Mouse (Mus musculus): Measurements from ENCODE around the gene Olfr31. TPM values are rescaled to one million over a fixed set of nuclear protein-coding genes. Genes with fewer than 3 reads are reported as not detected.

Gene Olfr31
- total and polyA plus RNA-seq, 3 experiments: 0.03 TPM; not detected in 2

- Histone ChIP-seq H3K9me3 (replicated peaks; ENCODE audit: insufficient read depth, low read length) (no peaks in the 10 kb centered on the region), H3K9ac (ENCODE audit: control insufficient read depth, low read depth, low read length, poor library complexity, severe bottlenecking) (no peak overlapping the region), H3K4me1 (ENCODE audit: control insufficient read depth in 1 of 2, insufficient read depth in 2 of 2, low read length in 2 of 2) (no peaks in the 10 kb centered on the region), H3K27ac (ENCODE audit: control insufficient read depth, low read depth, low read length) (no peak overlapping the region), H3K4me3 (ENCODE audit: control insufficient read depth in 1 of 2, insufficient read depth in 1 of 2, low read depth in 2 of 2, low read length in 2 of 2) (no peak overlapping the region), H3K79me2 (ENCODE audit: control insufficient read depth, insufficient read depth, low read length, poor library complexity) (no peaks in the 10 kb centered on the region), H3K27me3 (ENCODE audit: control insufficient read depth in 1 of 2, insufficient read depth in 2 of 2, low read length in 2 of 2) (no peaks in the 10 kb centered on the region), H3K36me3 (ENCODE audit: control insufficient read depth in 1 of 2, insufficient read depth in 2 of 2, low read length in 2 of 2) (no peaks in the 10 kb centered on the region)
- TF ChIP-seq NELFE (IDR thresholded peaks at IDR 0.05; ENCODE audit: low read depth, low read length) (no peak), EP300 (IDR thresholded peaks at IDR 0.05; ENCODE audit: low read depth in 1 of 2, low read length in 2 of 2) (no peak), MAFK (IDR thresholded peaks at IDR 0.05; ENCODE audit: borderline replicate concordance, low read depth, low read length) (no peak), E2F4 (IDR thresholded peaks at IDR 0.05; ENCODE audit: borderline replicate concordance, low read depth, low read length) (no peak), POLR2A (IDR thresholded peaks at IDR 0.05; ENCODE audit: control insufficient read depth in 1 of 2, insufficient read depth in 1 of 2, low read depth in 1 of 2, low read length in 2 of 2, poor library complexity in 1 of 2) (no peak), MXI1 (IDR thresholded peaks at IDR 0.05; ENCODE audit: low read depth, low read length) (no peak), CHD1 (IDR thresholded peaks at IDR 0.05; ENCODE audit: low read depth, low read length) (no peak), HCFC1 (IDR thresholded peaks at IDR 0.05; ENCODE audit: low read depth, low read length) (no peak), USF1 (IDR thresholded peaks at IDR 0.05; ENCODE audit: low read depth, low read length) (no peak), CHD2 (IDR thresholded peaks at IDR 0.05; ENCODE audit: low read length) (no peak), SMC3 (IDR thresholded peaks at IDR 0.05; ENCODE audit: low read depth, low read length) (no peak), CTCF (IDR thresholded peaks at IDR 0.05 in 2 of 3, conservative IDR thresholded peaks at IDR 0.05 in 1 of 3; ENCODE audit: control insufficient read depth in 1 of 3, insufficient read depth in 1 of 3, low read depth in 2 of 3, low read length in 3 of 3, poor library complexity in 1 of 3, severe bottlenecking in 1 of 3) (no peak), GATA1 (IDR thresholded peaks at IDR 0.05; ENCODE audit: low read depth, low read length) (no peak)
- no peak for DNase-seq (ENCODE audit: low read depth, low spot score)
Measured at GRCm38 (mm10) chr14:14309416-14309815, 13.2 kb upstream of the Olfr31 start.

- Histone ChIP-seq H3K9me3 (replicated peaks; ENCODE audit: insufficient read depth, low read length) (no peaks in the 10 kb centered on the region), H3K79me2 (ENCODE audit: control insufficient read depth, insufficient read depth, low read length, poor library complexity) (no peaks in the 10 kb centered on the region), H3K36me3 (ENCODE audit: control insufficient read depth in 1 of 2, insufficient read depth in 2 of 2, low read length in 2 of 2) (no peaks in the 10 kb centered on the region), H3K27me3 (ENCODE audit: control insufficient read depth in 1 of 2, insufficient read depth in 2 of 2, low read length in 2 of 2) (no peaks in the 10 kb centered on the region), H3K4me3 (ENCODE audit: control insufficient read depth in 1 of 2, insufficient read depth in 1 of 2, low read depth in 2 of 2, low read length in 2 of 2) (peak overlapping the region; percentile 57 to 93; a peak in 3 of 4 replicates), H3K4me1 (ENCODE audit: control insufficient read depth in 1 of 2, insufficient read depth in 2 of 2, low read length in 2 of 2) (no peaks in the 10 kb centered on the region), H3K27ac (ENCODE audit: control insufficient read depth, low read depth, low read length) (peak overlapping the region; percentile 5; the same call in 1 of the 2 replicates), H3K9ac (ENCODE audit: control insufficient read depth, low read depth, low read length, poor library complexity, severe bottlenecking) (peak overlapping the region; percentile 56; the same call in 1 of the 2 replicates)
- peak; percentile 82 for DNase-seq (ENCODE audit: low read depth, low spot score)
- TF ChIP-seq ELF1 (IDR thresholded peaks at IDR 0.05; ENCODE audit: low read depth, low read length): no peak
- TF ChIP-seq GABPA (IDR thresholded peaks at IDR 0.05; ENCODE audit: low read depth, low read length): no peak
- TF ChIP-seq CTCF (IDR thresholded peaks at IDR 0.05 in 2 of 3, conservative IDR thresholded peaks at IDR 0.05 in 1 of 3; ENCODE audit: control insufficient read depth in 1 of 3, insufficient read depth in 1 of 3, low read depth in 2 of 3, low read length in 3 of 3, poor library complexity in 1 of 3, severe bottlenecking in 1 of 3): peak in 2 of 3 experiments; percentile 36 to 41; a peak in 4 of 6 replicates
- TF ChIP-seq NELFE (IDR thresholded peaks at IDR 0.05; ENCODE audit: low read depth, low read length): no peak
- TF ChIP-seq POLR2AphosphoS5 (IDR thresholded peaks at IDR 0.05; ENCODE audit: borderline replicate concordance, low read depth, low read length): no peak
- no peak for TF ChIP-seq SIN3A (IDR thresholded peaks at IDR 0.05; ENCODE audit: low read length)
- TF ChIP-seq MXI1 (IDR thresholded peaks at IDR 0.05; ENCODE audit: low read depth, low read length): no peak
- no peak for TF ChIP-seq MYC (IDR thresholded peaks at IDR 0.05; ENCODE audit: low read depth, low read length)
- peak in 1 of 2 experiments; percentile 66; a peak in 3 of 4 replicates for TF ChIP-seq USF2 (IDR thresholded peaks at IDR 0.05; ENCODE audit: borderline replicate concordance in 1 of 2, insufficient read depth in 1 of 2, low read depth in 1 of 2, low read length in 2 of 2)
- TF ChIP-seq TCF12 (IDR thresholded peaks at IDR 0.05; ENCODE audit: low read depth, low read length): no peak
- TF ChIP-seq EP300 (IDR thresholded peaks at IDR 0.05; ENCODE audit: low read depth in 1 of 2, low read length in 2 of 2): no peak
- no peak for TF ChIP-seq RAD21 (IDR thresholded peaks at IDR 0.05; ENCODE audit: low read depth, low read length)
- no peak for TF ChIP-seq SMC3 (IDR thresholded peaks at IDR 0.05; ENCODE audit: low read depth, low read length)
- no peak for TF ChIP-seq KAT2A (conservative IDR thresholded peaks at IDR 0.05; ENCODE audit: low read depth, low read length)
- TF ChIP-seq HCFC1 (IDR thresholded peaks at IDR 0.05; ENCODE audit: low read depth, low read length): no peak
- TF ChIP-seq POLR2AphosphoS2 (IDR thresholded peaks at IDR 0.05; ENCODE audit: low read length): no peak
- no peak for TF ChIP-seq ZKSCAN1 (IDR thresholded peaks at IDR 0.05; ENCODE audit: low read depth, low read length)
- TF ChIP-seq NRF1 (IDR thresholded peaks at IDR 0.05; ENCODE audit: insufficient read depth, low read depth, low read length, poor library complexity, severe bottlenecking): peak; percentile 54; the same call in 1 of the 2 replicates
- no peak for TF ChIP-seq ZC3H11A (IDR thresholded peaks at IDR 0.05; ENCODE audit: low read depth, low read length)
- TF ChIP-seq BHLHE40 (IDR thresholded peaks at IDR 0.05; ENCODE audit: borderline replicate concordance, low read depth, low read length): peak; percentile 37; the same call in 1 of the 2 replicates
- no peak; a peak in 1 of 4 replicates for TF ChIP-seq POLR2A (IDR thresholded peaks at IDR 0.05; ENCODE audit: control insufficient read depth in 1 of 2, insufficient read depth in 1 of 2, low read depth in 1 of 2, low read length in 2 of 2, poor library complexity in 1 of 2)
- TF ChIP-seq MAZ (IDR thresholded peaks at IDR 0.05; ENCODE audit: low read depth, low read length): no peak
Measured at GRCm38 (mm10) chr14:14345113-14345871, 22.7 kb downstream of the Olfr31 start.

Measured in MEL (cell line).